Mouse (Mus musculus) megakaryocyte-erythroid progenitor cell, adult 5-6 weeks (primary cell): ENCODE measurements around the gene Tmem129. TPM values are rescaled to one million over a fixed set of nuclear protein-coding genes. Genes with fewer than 3 reads are reported as not detected.

Experiments
- ATAC-seq: replicated peaks from 2 replicates; pipeline ENCODE4 v1.8.0; 2016; ENCODE audit warnings: mild to moderate bottlenecking, inconsistent platforms; ENCODE audit not compliant: severe bottlenecking, poor library complexity, low FRiP score, low TSS enrichment
- total RNA-seq, 2 experiments: library from RNA; stranded (forward) in 1 of 2; stranded (reverse) in 1 of 2; fragments of 200-1000, 215-1000 nt in 1 of 2; fragments of >200 nt in 1 of 2; fragmentation: Nextera tagmentation in 1 of 2; gene quantifications; 2 replicates each; pipeline ENCODE4 v1.2.3; 2014 to 2017

Tmem129 gene
- total RNA-seq (2014; fragmentation: Nextera tagmentation), result 20.5 and 30.5 TPM in 2 replicates
- 12.3 and 34.4 TPM in 2 replicates for total RNA-seq (2017)

- peak; percentile 88 for ATAC-seq
Measured at GRCm38 (mm10) chr5:33657787-33658663, at the start of gene Tmem129, which contains the start of gene Tacc3. TSS of gene Tmem129 (minus strand) at chr5:33658416. TSS of gene Tacc3 (plus strand) at chr5:33658128.

DNA sequence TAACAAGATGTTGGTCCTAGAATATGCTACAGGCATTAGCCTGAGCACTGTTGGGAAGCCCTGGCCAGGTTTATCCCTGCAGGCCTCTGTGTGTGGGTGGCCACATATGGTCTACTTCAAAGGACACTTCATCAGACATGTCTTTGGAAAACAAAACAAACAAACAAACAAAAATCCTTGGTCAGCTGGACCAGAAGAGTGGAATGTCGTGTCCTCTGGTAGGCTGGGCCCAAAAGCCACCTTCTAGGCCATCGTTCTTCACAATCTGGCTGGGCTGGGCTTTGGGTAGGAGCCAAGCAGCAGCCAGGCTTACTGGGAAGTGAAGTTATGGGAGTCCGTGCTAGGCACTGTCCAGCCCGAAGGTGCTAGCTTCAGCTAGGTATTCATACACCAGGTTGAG lies 48.9 kb upstream of the Tmem129 start:
- ATAC-seq, result no peak

DNA sequence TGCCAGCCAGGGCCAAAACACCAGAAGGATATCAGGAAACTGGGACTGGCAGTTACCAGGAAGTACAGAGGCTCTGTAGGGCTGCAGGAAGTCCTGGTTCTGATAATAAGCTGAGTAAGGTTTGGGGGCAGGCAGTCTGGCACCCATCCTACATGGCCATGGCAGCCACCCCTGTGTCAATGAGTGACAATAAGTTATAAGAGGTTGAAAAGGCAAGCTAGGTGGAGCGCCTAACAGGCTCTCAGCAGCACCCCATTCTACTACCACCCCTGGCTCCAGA lies 48.1 kb upstream of the Tmem129 start:
- no peak for ATAC-seq

- ATAC-seq, result no peak
Measured at GRCm38 (mm10) chr5:33705612-33706349, 47.6 kb upstream of the Tmem129 start.

GRCm38 (mm10) chr5:33704945-33705611 lies 46.9 kb upstream of the Tmem129 start:
- ATAC-seq, result no peak

DNA sequence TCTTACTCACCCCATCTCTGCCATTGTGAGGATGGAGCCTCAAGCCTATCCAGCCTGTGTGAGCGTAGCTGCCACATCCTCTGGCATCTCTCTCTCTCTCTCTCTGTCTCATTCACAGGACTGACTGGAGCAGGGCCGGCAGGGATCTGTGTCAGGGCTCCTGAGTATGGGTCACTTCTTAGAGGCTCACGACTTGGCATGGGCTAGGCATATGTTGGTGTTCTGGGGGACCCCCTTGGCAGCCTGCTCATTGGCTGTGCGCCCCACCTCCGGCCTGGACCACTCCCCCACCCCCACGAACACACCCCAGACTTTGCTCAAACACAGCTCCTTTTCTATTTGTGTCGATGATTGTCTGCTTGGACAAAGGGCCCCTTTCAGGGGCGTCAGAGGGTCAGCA lies 45.8 kb upstream of the Tmem129 start:
- no peak for ATAC-seq

DNA sequence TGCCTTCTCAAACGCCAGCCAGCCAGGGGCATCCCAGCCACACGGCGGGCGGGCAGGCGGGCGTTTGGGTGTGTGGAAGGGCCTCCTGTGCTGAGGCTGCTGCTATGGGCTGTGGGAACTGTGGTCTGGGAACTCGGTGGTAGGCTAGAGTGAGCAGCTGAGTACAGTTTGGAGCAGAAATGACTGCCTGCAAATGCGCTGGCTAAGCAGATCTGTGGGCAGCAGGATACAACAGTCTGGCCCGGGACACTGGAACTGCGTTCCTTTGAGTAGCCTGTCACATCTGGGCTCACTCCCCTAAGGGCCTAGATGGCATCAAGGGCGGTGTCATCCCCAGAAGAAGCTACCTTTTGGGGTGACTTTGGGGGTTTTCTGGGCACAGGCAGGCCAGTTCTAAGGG lies 43.6 kb upstream of the Tmem129 start:
- ATAC-seq, result no peak

DNA sequence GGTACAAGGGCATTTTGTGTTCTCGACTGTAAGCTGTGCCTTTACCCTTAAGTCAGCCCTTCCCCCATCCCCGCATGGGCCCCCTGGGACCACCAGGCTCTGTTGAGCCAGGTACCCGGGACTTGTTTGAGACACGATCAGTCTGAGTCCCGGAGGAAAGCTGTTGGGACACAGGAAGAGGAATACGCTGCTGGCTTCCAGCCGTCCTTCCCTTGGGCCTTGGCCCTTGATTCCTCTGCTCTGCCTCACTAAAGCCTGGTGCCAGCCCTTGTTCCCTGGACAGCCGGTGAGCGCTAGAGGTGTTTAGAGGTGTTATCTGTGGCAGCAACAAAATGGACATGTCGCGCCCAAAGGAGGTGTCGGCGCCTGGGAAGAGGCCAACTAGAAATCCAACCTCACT lies 41.8 kb upstream of the Tmem129 start:
- ATAC-seq, result no peak

DNA sequence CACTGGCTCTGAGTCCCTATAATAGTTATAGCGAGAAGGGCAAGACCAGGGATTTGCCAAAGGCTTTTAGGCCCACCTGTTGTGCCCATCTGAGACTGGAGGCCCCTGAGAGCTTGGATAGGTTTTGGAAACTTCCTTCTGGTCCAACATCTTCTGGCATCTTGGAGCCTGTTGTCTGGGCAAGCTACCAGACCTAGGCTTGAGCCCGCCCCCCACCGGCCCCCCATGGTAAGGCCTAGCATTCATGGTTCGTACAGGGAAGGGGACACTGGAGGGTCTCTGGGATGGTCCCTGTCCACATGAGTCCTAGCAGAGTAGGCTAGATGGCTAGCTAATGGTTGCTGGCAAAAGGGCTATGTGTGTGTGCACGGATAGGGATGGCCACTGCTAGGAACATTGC lies 40.5 kb upstream of the Tmem129 start:
- no peak for ATAC-seq

GRCm38 (mm10) chr5:33697947-33698512 lies 39.8 kb upstream of the Tmem129 start:
- ATAC-seq, result no peak

- no peak for ATAC-seq
Measured at GRCm38 (mm10) chr5:33697534-33697933, 39.3 kb upstream of the Tmem129 start.

GRCm38 (mm10) chr5:33696430-33696829 lies 38.2 kb upstream of the Tmem129 start:
- no peak for ATAC-seq

- no peak for ATAC-seq
Measured at GRCm38 (mm10) chr5:33695718-33696121, 37.5 kb upstream of the Tmem129 start.

GRCm38 (mm10) chr5:33694848-33695717 lies 36.9 kb upstream of the Tmem129 start:
- ATAC-seq, result no peak

GRCm38 (mm10) chr5:33694461-33694847 lies 36.2 kb upstream of the Tmem129 start:
- no peak for ATAC-seq

DNA sequence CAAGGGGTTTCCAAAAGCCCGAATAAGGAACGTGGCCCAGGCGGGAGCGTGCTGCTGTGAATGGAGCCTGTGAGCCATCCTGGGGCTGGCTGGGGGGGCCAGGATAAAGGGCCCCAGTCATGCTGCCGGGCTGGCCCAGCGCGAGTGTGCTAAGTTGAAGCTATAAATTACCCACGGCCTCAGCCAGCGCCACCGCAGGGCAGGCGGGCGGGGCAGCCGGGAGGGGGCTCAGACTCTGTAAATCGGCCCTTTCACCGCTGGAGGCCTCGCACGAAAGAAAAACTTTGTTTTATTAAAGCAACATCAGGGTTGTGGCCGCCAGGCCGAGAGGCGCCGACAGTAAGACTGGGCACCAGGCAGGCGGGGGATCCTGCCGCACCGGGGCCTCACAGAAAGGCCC lies 34.2 kb upstream of the Tmem129 start:
- peak; percentile 34 for ATAC-seq

DNA sequence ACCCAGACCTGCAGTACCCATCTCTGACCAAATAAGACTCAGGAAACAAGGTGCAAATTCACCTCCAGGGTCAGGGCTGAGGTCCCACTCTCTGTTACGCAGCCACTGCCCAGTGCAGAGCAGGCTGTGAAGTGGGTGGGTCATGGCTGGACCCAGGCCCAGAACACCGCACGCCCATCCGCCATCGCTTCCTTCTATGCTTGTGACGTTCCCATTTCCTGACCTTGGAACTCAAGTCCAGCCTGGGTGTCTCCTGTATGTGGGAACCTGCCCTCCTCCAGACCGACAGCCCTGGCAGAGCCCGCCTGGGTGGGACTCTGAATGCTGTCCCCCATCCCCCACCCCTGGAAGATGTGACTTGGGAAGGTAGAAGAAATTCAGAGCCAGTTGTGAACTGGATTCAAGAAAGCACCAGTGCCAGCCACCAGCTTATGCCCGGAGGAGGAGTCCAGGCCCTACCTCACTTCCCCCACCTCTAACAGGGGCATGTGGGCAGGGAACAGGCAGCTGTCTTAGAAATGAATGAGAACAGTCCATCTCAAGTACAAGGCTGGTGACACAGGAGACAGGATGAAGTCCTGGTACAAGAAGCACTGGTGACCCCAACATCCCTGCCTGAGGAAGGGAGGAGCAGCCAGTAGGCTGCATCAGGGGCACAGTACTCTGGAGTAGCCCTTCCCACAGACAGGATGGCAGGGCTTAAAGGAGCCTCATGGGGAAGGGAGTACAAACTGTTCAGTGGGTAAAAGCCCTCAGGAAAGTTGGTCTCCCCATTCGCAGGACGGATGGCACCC lies 31.8 kb upstream of the Tmem129 start:
- no peak for ATAC-seq

- ATAC-seq, result no peak
Measured at GRCm38 (mm10) chr5:33689221-33689844, 31.1 kb upstream of the Tmem129 start.
